In genomic region chr15:98566973-98567277, GRCm38 (mm10) we compare ENCODE assay signal across 8 mouse cellular contexts. TPM values are rescaled to one million over a fixed set of nuclear protein-coding genes. Genes with fewer than 3 reads are reported as not detected.
DNase-seq lines count a peak whose midpoint lies in the region; ATAC-seq and TF ChIP-seq lines count a peak whose summit lies in the region.

No protein-coding gene starts in this region.

- peak overlapping the region; percentile 92 for H3K4me3 ChIP-seq in lung, embryonic 14.5 days (ENCODE audit: low read depth, low read length)
- peak overlapping the region; percentile 92 for H3K4me3 ChIP-seq in embryonic facial prominence, embryonic 13.5 days
- H3K4me3 ChIP-seq in intestine, embryonic 16.5 days (ENCODE audit: low read length): peak overlapping the region; percentile 90
- peak overlapping the region; percentile 95 for H3K4me3 ChIP-seq in neural tube, embryonic 13.5 days

- H3K27me3 ChIP-seq in lung, embryonic 14.5 days (ENCODE audit: insufficient read depth, low read length): no peaks in the 10 kb centered on the region
- no peaks in the 10 kb centered on the region for H3K27me3 ChIP-seq in embryonic facial prominence, embryonic 13.5 days
- no peaks in the 10 kb centered on the region for H3K27me3 ChIP-seq in intestine, embryonic 16.5 days (replicated peaks; ENCODE audit: control insufficient read depth, insufficient read depth, low read length)
- no peaks in the 10 kb centered on the region for H3K27me3 ChIP-seq in neural tube, embryonic 13.5 days

- peak overlapping the region; percentile 95 for H3K9ac ChIP-seq in lung, embryonic 14.5 days
- H3K9ac ChIP-seq in embryonic facial prominence, embryonic 13.5 days: peak overlapping the region; percentile 97
- H3K9ac ChIP-seq in intestine, embryonic 16.5 days (ENCODE audit: low read depth, low read length): peak overlapping the region; percentile 92
- peak overlapping the region; percentile 88 for H3K9ac ChIP-seq in neural tube, embryonic 13.5 days

- no peak for ATAC-seq in lung, embryonic 14.5 days (ENCODE audit: insufficient read depth)
- no peak for ATAC-seq in embryonic facial prominence, embryonic 13.5 days (ENCODE audit: insufficient number of reproducible peaks, insufficient read depth, low FRiP score, low TSS enrichment, low read depth)
- ATAC-seq in intestine, embryonic 16.5 days: no peak
- ATAC-seq in neural tube, embryonic 13.5 days (ENCODE audit: low read depth): no peak

- peaks cover 28% of the 10 kb centered on the region for H3K36me3 ChIP-seq in lung, embryonic 14.5 days (ENCODE audit: insufficient read depth)
- peaks cover 17% of the 10 kb centered on the region for H3K36me3 ChIP-seq in embryonic facial prominence, embryonic 13.5 days
- 0 out of 2 replicates have a peak, but pooled peaks cover 3% of the 10 kb centered on the region for H3K36me3 ChIP-seq in intestine, embryonic 16.5 days (ENCODE audit: control insufficient read depth, insufficient read depth, low read length)
- peaks cover 15% of the 10 kb centered on the region for H3K36me3 ChIP-seq in neural tube, embryonic 13.5 days

- H3K4me2 ChIP-seq in lung, embryonic 14.5 days: peak overlapping the region; percentile 87
- H3K4me2 ChIP-seq in embryonic facial prominence, embryonic 13.5 days: peak overlapping the region; percentile 82
- H3K4me2 ChIP-seq in intestine, embryonic 16.5 days (ENCODE audit: low read depth, low read length): peak overlapping the region; percentile 86
- H3K4me2 ChIP-seq in neural tube, embryonic 13.5 days: peak overlapping the region; percentile 78

- TF ChIP-seq CTCF in lung, embryonic 14.5 days (IDR thresholded peaks at IDR 0.05; ENCODE audit: low read depth): no peak

- WGBS in lung, embryonic 14.5 days: under 1% methylated on average over 15 of the region's 15 CpGs
- WGBS in embryonic facial prominence, embryonic 13.5 days: under 1% methylated on average over 15 of the region's 15 CpGs
- WGBS in intestine, embryonic 16.5 days: under 1% methylated on average over 15 of the region's 15 CpGs
- 2% methylated on average over 15 of the region's 15 CpGs for WGBS in neural tube, embryonic 13.5 days

- H3K4me1 ChIP-seq in lung, embryonic 14.5 days (ENCODE audit: insufficient read depth): peaks cover 3% of the 10 kb centered on the region; the same call in 1 of the 2 replicates
- H3K4me1 ChIP-seq in embryonic facial prominence, embryonic 13.5 days: peaks cover 26% of the 10 kb centered on the region
- H3K4me1 ChIP-seq in intestine, embryonic 16.5 days (ENCODE audit: control insufficient read depth, insufficient read depth, low read length): peaks cover 20% of the 10 kb centered on the region
- peaks cover 42% of the 10 kb centered on the region for H3K4me1 ChIP-seq in neural tube, embryonic 13.5 days (replicated peaks)

- peak overlapping the region; percentile 97 for H3K27ac ChIP-seq in lung, embryonic 14.5 days (ENCODE audit: low read depth)
- peak overlapping the region; percentile 97 for H3K27ac ChIP-seq in embryonic facial prominence, embryonic 13.5 days
- H3K27ac ChIP-seq in intestine, embryonic 16.5 days (ENCODE audit: low read length): peak overlapping the region; percentile 97
- peak overlapping the region; percentile 95 for H3K27ac ChIP-seq in neural tube, embryonic 13.5 days (replicated peaks)

- DNase-seq in lung, embryonic 14.5 days: no peak
- no peak for DNase-seq in lung, postnatal 4 days
- no peak for DNase-seq in B cell, adult 2 months
- no peak for DNase-seq in frontal cortex, postnatal 10 days (ENCODE audit: low spot score in 2 of 2)
- no peak for DNase-seq in layer of hippocampus, adult 11-12 months (ENCODE audit: low spot score)

- no peaks in the 10 kb centered on the region for H3K9me3 ChIP-seq in lung, embryonic 14.5 days (ENCODE audit: low read depth, low read length)
- no peaks in the 10 kb centered on the region for H3K9me3 ChIP-seq in embryonic facial prominence, embryonic 13.5 days
- no peaks in the 10 kb centered on the region for H3K9me3 ChIP-seq in intestine, embryonic 16.5 days (ENCODE audit: control insufficient read depth, low read length)
- no peaks in the 10 kb centered on the region for H3K9me3 ChIP-seq in neural tube, embryonic 13.5 days

RNA-seq across cellular contexts. Expression of gene Ccnt1, which starts 3.8 kb away (rescaled TPM):
- polyA plus RNA-seq in lung, embryonic 14.5 days (2014; fragmentation: Nextera tagmentation; extraction: Ambion mirVana): 57.7 and 58.5 TPM in 2 replicates
- polyA plus RNA-seq in embryonic facial prominence, embryonic 13.5 days (2015; fragmentation: Nextera tagmentation; extraction: Ambion mirVana): 63.1 and 66.2 TPM in 2 replicates
- 41.2 and 43.7 TPM in 2 replicates for polyA plus RNA-seq in intestine, embryonic 16.5 days (2015; fragmentation: Nextera tagmentation; extraction: Ambion mirVana)
- polyA plus RNA-seq in neural tube, embryonic 13.5 days (2015; fragmentation: Nextera tagmentation; extraction: Ambion mirVana): 68.7 and 76.3 TPM in 2 replicates

RNA-seq across cellular contexts. Expression of gene 4930415O20Rik, which starts 3.9 kb away (rescaled TPM):
- polyA plus RNA-seq in lung, embryonic 14.5 days (2014; fragmentation: Nextera tagmentation; extraction: Ambion mirVana): 0.50 TPM in 1 of 2 replicates, not detected in the other
- polyA plus RNA-seq in embryonic facial prominence, embryonic 13.5 days (2015; fragmentation: Nextera tagmentation; extraction: Ambion mirVana): not detected in 2 replicates
- 0.43 TPM in 1 of 2 replicates, not detected in the other for polyA plus RNA-seq in intestine, embryonic 16.5 days (2015; fragmentation: Nextera tagmentation; extraction: Ambion mirVana)
- not detected in 2 replicates for polyA plus RNA-seq in neural tube, embryonic 13.5 days (2015; fragmentation: Nextera tagmentation; extraction: Ambion mirVana)

RNA-seq across cellular contexts. Expression of gene Kansl2, which starts 32.9 kb away (rescaled TPM):
- polyA plus RNA-seq in lung, embryonic 14.5 days (2014; fragmentation: Nextera tagmentation; extraction: Ambion mirVana): 113 and 121 TPM in 2 replicates
- 139 and 142 TPM in 2 replicates for polyA plus RNA-seq in embryonic facial prominence, embryonic 13.5 days (2015; fragmentation: Nextera tagmentation; extraction: Ambion mirVana)
- polyA plus RNA-seq in intestine, embryonic 16.5 days (2015; fragmentation: Nextera tagmentation; extraction: Ambion mirVana): 67.2 and 69.6 TPM in 2 replicates
- polyA plus RNA-seq in neural tube, embryonic 13.5 days (2015; fragmentation: Nextera tagmentation; extraction: Ambion mirVana): 132 and 147 TPM in 2 replicates

RNA-seq across cellular contexts. Expression of gene Adcy6, which starts 43.0 kb away (rescaled TPM):
- 20.5 and 21.8 TPM in 2 replicates for polyA plus RNA-seq in lung, embryonic 14.5 days (2014; fragmentation: Nextera tagmentation; extraction: Ambion mirVana)
- 11.7 and 19.5 TPM in 2 replicates for polyA plus RNA-seq in embryonic facial prominence, embryonic 13.5 days (2015; fragmentation: Nextera tagmentation; extraction: Ambion mirVana)
- 17.1 and 18.8 TPM in 2 replicates for polyA plus RNA-seq in intestine, embryonic 16.5 days (2015; fragmentation: Nextera tagmentation; extraction: Ambion mirVana)
- 10.4 and 10.7 TPM in 2 replicates for polyA plus RNA-seq in neural tube, embryonic 13.5 days (2015; fragmentation: Nextera tagmentation; extraction: Ambion mirVana)
